Mouse (Mus musculus) stomach, postnatal 0 days (tissue): ENCODE measurements at regions not wholly inside any gene's neighbourhood (a gene's known extent, or its start where the extent isn't known, plus 50 kb on each side); places are given as distances from the start of the nearest gene placed in this dataset.

ENCODE experiments used
- ATAC-seq: fragments of 200-750 bp; cut with Nextera tagmentation; 2 replicates; pipeline ENCODE4 v1.8.0; 2017; ENCODE audit not compliant: low FRiP score, low TSS enrichment
- DNase-seq: peaks from one replicate; pipeline ENCODE4 v3.0.0-alpha.2; 2016; ENCODE audit warnings: low spot score
- H3K27ac ChIP-seq: fragments of 300-500 bp; sonication (generic); replicated peaks from 2 replicates; pipeline ENCODE4 v1.5.1; 2014; ENCODE audit warnings: mild to moderate bottlenecking, control low read depth
- H3K27me3 ChIP-seq: fragments of 300-500 bp; sonication (generic); 2 replicates; pipeline ENCODE4 v1.6.1; 2014; ENCODE audit warnings: low read length; ENCODE audit not compliant: control insufficient read depth, insufficient read depth
- H3K36me3 ChIP-seq: fragments of 300-500 bp; sonication (generic); 2 replicates; pipeline ENCODE4 v1.6.1; 2014; ENCODE audit warnings: low read length, mixed read lengths; ENCODE audit not compliant: control insufficient read depth, insufficient read depth
- H3K4me1 ChIP-seq: fragments of 300-500 bp; sonication (generic); replicated peaks from 2 replicates; pipeline ENCODE4 v1.6.1; 2014; ENCODE audit warnings: antibody characterized with exemption; ENCODE audit not compliant: control insufficient read depth, insufficient read depth
- H3K4me2 ChIP-seq: fragments of 300-500 bp; sonication (generic); replicated peaks from 2 replicates; pipeline ENCODE4 v1.6.1; 2014; ENCODE audit warnings: low read depth, mild to moderate bottlenecking, control low read depth, moderate library complexity
- H3K4me3 ChIP-seq: fragments of 300-500 bp; sonication (generic); 2 replicates; pipeline ENCODE4 v1.5.1; 2014; ENCODE audit warnings: low read depth, low read length, control low read depth
- H3K9ac ChIP-seq: fragments of 300-500 bp; sonication (generic); 2 replicates; pipeline ENCODE4 v1.6.1; 2014; ENCODE audit warnings: mild to moderate bottlenecking, low read length, control low read depth, mixed read lengths
- H3K9me3 ChIP-seq: fragments of 300-500 bp; sonication (generic); 2 replicates; pipeline ENCODE4 v1.6.1; 2016; ENCODE audit warnings: low read length; ENCODE audit not compliant: control insufficient read depth
- CTCF ChIP-seq: IDR thresholded peaks from 2 replicates; pipeline ENCODE4 v1.5.1; 2016; ENCODE audit warnings: antibody characterized with exemption, low read depth, mild to moderate bottlenecking, moderate library complexity
- EP300 ChIP-seq: optimal IDR thresholded peaks from 2 replicates; pipeline ENCODE3; 2016; ENCODE audit warnings: antibody characterized with exemption
- WGBS: fragments of 180-500 bp; shearing (Covaris S2); extraction: QIAGEN DNeasy Blood & Tissue Kit; methylation state at CpG from one replicate; pipeline ENCODE4 v1.1.7; 2014; 5-methylcytosine and 5-hydroxymethylcytosine counted together

- peak; percentile 70 for DNase-seq
- Histone ChIP-seq H3K36me3 (no peaks in the 10 kb centered on the region), H3K4me3 (no peak overlapping the region), H3K4me1 (no peaks in the 10 kb centered on the region), H3K9me3 (no peaks in the 10 kb centered on the region), H3K27ac (no peak overlapping the region), H3K9ac (no peak overlapping the region), H3K27me3 (no peaks in the 10 kb centered on the region), H3K4me2 (no peak overlapping the region)
- TF ChIP-seq EP300 (no peak), CTCF (peak; percentile 79)
- ATAC-seq: peak; percentile 76
- WGBS: 13% methylated on average over 20 of the region's 20 CpGs
Measured at GRCm38 (mm10) chr13:73405720-73406629, 61.0 kb upstream of the Lpcat1 start.

GRCm38 (mm10) chr13:73400921-73401320 is 66.1 kb upstream of the Lpcat1 start:
- ATAC-seq (no peak), DNase-seq (no peak)
- Histone ChIP-seq H3K36me3 (no peaks in the 10 kb centered on the region), H3K27me3 (no peaks in the 10 kb centered on the region), H3K4me2 (no peak overlapping the region), H3K4me3 (no peak overlapping the region), H3K9me3 (no peaks in the 10 kb centered on the region), H3K4me1 (no peaks in the 10 kb centered on the region), H3K9ac (no peak overlapping the region), H3K27ac (no peak overlapping the region)
- 85% methylated on average over 1 of the region's 1 CpGs for WGBS
- TF ChIP-seq EP300: no peak
- TF ChIP-seq CTCF: no peak

DNA sequence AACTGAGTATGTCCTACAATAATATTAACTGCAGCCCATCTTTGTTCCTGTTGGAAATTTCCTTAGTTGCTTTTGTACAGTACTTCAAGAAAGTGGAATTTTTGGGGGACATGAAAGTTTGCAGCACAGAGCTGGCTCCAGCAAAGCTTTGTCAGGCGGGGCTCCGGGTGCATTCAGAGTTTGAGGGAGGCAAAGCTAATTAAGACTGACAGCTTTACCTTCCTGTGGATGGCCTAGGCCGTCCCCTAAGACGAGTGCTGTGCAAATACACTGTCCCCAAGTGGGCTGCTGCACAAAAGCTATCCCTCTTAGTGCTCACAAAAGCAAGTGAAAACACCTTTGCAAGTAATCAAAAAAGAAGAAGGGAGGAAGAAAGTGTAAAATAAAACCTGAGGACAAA is 68.7 kb upstream of the Ndufs6 start:
- no peak for DNase-seq
- H3K27ac ChIP-seq: no peak overlapping the region
- ATAC-seq: no peak
- H3K4me2 ChIP-seq: no peak overlapping the region
- no peak overlapping the region for H3K4me3 ChIP-seq
- no peaks in the 10 kb centered on the region for H3K27me3 ChIP-seq
- H3K9me3 ChIP-seq: no peaks in the 10 kb centered on the region
- H3K9ac ChIP-seq: no peak overlapping the region
- no peaks in the 10 kb centered on the region for H3K4me1 ChIP-seq
- 30% methylated on average over 4 of the region's 4 CpGs for WGBS
- no peak for TF ChIP-seq EP300
- TF ChIP-seq CTCF: no peak
- no peaks in the 10 kb centered on the region for H3K36me3 ChIP-seq

GRCm38 (mm10) chr13:73395856-73396255 is 67.5 kb upstream of the Ndufs6 start:
- Histone ChIP-seq H3K9me3 (no peaks in the 10 kb centered on the region), H3K27me3 (no peaks in the 10 kb centered on the region), H3K4me3 (no peak overlapping the region), H3K9ac (no peak overlapping the region), H3K27ac (no peak overlapping the region), H3K36me3 (no peaks in the 10 kb centered on the region), H3K4me2 (no peak overlapping the region), H3K4me1 (no peaks in the 10 kb centered on the region)
- DNase-seq (no peak), ATAC-seq (no peak)
- 56% methylated on average over 7 of the region's 7 CpGs for WGBS
- TF ChIP-seq EP300: no peak
- no peak for TF ChIP-seq CTCF

GRCm38 (mm10) chr13:73389051-73389450 is 60.7 kb upstream of the Ndufs6 start:
- WGBS: 73% methylated on average over 4 of the region's 4 CpGs
- Histone ChIP-seq H3K4me3 (no peak overlapping the region), H3K27me3 (no peaks in the 10 kb centered on the region), H3K36me3 (no peaks in the 10 kb centered on the region), H3K4me1 (no peaks in the 10 kb centered on the region), H3K27ac (no peak overlapping the region), H3K9me3 (no peaks in the 10 kb centered on the region), H3K4me2 (no peak overlapping the region), H3K9ac (no peak overlapping the region)
- DNase-seq (no peak), ATAC-seq (no peak)
- TF ChIP-seq EP300 (no peak), CTCF (no peak)

GRCm38 (mm10) chr13:73383585-73383984 is 55.2 kb upstream of the Ndufs6 start:
- Histone ChIP-seq H3K36me3 (no peaks in the 10 kb centered on the region), H3K4me2 (no peak overlapping the region), H3K4me3 (no peak overlapping the region), H3K27me3 (no peaks in the 10 kb centered on the region), H3K4me1 (no peaks in the 10 kb centered on the region), H3K9me3 (no peaks in the 10 kb centered on the region), H3K27ac (no peak overlapping the region), H3K9ac (no peak overlapping the region)
- ATAC-seq (no peak), DNase-seq (no peak)
- 64% methylated on average over 3 of the region's 3 CpGs for WGBS
- TF ChIP-seq EP300: no peak
- peak; percentile 71 for TF ChIP-seq CTCF
